Mouse (Mus musculus) naive thymus-derived CD4-positive, alpha-beta T cell, adult 2 months (primary cell): ENCODE results near the gene Slc43a3.

Experiments used
- DNase-seq: peaks from one replicate; pipeline ENCODE4 v3.0.0-alpha.2; 2011; ENCODE audit warnings: low read depth

Slc43a3 gene

DNA sequence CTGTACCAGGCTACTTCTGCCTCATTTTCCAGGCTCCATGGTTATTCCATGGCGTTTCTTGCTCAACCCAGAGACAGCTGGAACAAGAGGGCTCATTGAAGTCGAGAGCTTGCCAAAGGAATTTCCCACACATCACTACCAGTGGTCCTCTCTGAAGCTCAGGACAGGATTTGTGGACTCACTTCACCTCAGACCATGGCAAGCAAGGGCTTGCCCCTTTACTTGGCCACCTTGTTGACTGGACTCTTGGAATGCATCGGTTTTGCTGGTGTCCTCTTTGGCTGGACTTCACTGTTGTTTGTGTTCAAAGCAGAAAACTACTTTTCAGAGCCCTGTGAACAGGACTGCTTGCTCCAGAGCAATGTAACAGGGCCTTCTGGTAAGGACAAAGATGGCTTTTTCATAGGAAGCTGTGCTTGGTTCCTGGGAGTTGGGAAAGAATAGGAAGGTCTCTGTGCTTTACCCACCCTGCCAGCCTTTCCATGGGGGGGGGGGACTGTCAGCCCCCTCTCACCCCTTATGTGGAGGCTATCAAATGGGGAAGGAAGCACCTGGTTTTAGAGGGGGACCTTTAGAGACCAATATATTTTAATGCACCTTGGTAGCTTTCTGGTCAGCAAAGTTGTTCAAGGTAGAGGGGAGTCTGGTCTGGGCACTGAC, 1.2 kb downstream of the Slc43a3 start:
- peak; percentile 13 for DNase-seq

DNA sequence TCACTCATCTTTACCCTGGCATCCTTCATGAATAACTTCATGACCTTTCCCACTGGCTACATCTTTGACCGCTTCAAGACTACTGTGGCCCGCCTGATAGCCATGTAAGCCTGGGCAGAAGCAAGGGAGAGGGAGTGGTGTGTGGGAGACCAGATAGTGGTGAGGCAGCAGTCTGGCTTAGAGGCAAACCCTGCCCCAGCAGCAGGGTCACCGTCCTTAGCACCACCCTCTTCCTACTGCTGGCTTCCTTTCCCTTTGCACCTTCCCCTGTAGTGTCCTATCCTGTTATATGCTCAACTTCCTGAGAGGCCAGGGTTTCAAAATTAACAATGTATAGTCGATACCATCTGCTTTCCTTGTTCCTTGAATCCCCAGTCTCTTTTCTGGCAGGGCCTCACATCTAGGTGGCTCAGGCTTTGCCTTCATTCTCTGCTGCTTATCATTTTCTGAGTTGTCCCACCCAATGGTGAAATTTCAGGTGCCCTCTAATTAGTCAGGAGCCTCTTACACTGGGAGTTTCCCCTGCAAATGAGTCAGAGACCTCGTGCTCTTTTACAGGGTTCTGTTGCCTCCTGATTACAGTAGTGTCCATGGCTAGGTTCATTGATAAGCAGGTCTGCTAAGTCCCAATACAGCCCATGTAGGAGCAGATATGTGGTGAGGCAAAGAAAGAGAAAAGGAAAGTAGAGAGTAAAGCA, 2.0 kb downstream of the Slc43a3 start:
- DNase-seq: peak; percentile 18

- DNase-seq: no peak
Observed at GRCm38 (mm10) chr2:84939306-84939705, 2.9 kb downstream of the Slc43a3 start.

GRCm38 (mm10) chr2:84939711-84940110, 3.3 kb downstream of the Slc43a3 start:
- DNase-seq: no peak

- DNase-seq: no peak
Observed at GRCm38 (mm10) chr2:84941332-84941731, 5.0 kb downstream of the Slc43a3 start.

GRCm38 (mm10) chr2:84941795-84942194, 5.4 kb downstream of the Slc43a3 start:
- DNase-seq: no peak

GRCm38 (mm10) chr2:84947154-84947771, 10.9 kb downstream of the Slc43a3 start:
- no peak for DNase-seq

DNA sequence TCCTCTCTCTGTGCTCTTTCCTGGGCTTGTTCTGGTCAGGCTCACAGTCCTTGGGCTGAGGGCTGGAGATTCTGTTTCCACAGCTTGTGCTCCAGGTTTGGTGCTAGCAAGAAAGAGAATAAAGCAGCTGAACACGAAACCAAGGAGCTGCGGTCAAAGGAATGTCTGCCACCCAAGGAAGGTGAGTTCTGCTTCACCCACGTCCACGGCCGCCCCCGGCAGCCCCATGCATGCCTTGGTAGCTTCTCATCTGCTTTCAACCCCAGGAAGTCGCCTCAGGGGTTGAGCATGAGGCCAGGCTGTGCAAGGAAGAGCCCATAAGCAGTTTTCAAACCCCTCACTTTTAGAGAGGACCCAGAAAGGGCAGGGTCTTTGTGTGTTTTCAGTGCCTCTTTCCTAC, 11.9 kb downstream of the Slc43a3 start:
- DNase-seq: no peak

DNA sequence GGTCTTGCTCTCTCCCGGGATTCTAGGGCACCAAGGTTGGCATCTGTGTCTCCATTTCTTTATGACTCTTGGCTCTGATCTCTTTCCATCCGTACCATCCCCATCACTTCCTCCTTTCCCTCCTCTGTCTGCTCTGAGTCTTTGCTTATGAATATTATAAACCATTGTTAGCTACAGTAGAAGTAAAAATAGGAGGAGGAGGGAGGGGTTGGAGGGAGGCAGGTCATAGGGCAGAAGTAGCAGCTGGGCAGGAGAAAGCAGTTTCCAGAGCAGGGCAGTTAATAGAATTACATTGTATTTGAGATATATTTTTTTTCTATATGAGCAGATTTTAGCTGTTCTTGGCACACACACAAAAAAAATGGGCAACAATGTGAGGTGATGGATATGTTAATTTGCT, 12.3 kb downstream of the Slc43a3 start:
- no peak for DNase-seq

- no peak for DNase-seq
Observed at GRCm38 (mm10) chr2:84951027-84951426, 14.6 kb downstream of the Slc43a3 start.

DNA sequence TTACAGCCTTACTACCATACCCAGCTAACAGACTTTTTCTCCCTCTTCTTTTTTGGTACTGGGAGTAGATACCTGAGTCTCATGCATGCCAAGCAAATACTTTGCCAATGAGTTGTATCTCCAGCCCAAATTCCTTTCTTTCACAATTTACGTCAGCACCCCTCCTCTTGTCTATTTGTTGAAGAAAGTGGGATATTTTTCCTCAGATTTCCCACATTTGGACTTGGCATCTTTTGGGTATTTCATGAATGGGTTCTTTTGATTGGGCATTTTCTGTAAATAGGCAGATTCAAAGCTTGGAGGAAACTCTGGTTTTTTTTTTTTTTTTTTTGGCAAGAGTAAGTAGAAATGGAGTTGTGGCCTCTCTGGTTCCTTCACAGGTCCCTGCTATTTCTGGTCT, 15.9 kb downstream of the Slc43a3 start:
- DNase-seq: no peak

DNA sequence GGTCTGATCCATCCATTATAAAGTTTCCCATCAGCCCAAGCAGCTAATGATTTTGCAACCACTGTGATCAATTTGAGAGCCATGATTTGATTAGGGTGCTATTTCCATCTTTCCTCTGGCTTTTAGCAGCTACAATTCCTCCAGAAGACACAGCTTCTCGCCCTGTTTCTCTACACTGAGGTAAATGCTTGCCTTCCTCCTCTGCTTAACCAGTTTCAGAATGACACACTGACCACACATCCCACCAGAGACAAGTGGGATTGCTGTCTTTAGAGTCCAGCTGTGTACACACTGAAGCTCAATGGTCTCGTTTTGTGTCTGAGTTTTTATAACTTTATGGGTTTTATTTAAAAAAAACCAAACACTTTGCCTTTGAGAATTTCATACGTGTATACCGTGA, 16.3 kb downstream of the Slc43a3 start:
- DNase-seq: no peak

GRCm38 (mm10) chr2:84955435-84955834, 19.1 kb downstream of the Slc43a3 start:
- DNase-seq: no peak

GRCm38 (mm10) chr2:84956274-84956673, 19.9 kb downstream of the Slc43a3 start:
- peak; percentile 45 for DNase-seq

DNA sequence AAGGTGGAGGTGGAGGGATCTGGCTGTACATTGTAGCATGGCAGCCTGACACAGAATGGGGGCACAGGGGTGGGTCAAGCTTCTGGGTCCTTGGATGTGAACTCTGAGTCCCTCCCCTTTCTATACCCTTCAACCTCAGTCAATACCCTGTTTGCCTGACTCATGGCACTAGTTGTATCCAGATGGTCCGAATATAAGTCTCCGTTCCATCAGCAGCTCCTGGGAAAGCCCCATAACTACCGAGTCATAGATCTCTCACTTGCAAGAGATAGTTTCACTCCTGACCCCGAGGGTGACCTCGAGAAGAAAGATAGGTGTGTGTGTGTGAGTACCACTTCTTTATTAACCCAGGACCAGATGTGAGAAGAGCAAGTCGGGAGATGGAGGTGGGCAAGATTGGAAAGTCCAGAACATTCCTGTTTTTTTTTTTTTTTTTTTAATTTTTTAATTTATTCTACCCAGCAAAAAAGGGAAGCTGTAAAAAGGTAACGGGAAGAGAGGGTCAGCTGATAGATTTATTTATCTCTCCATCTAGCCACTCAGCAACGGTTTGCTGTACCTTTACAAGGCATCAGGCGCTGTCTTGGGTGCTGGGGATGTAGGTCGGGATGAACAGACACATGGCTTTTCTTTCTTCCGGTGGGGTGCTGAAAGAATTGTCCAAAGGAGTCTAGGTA, 22.3 kb downstream of the Slc43a3 start:
- no peak for DNase-seq

GRCm38 (mm10) chr2:84961300-84961699, 24.9 kb downstream of the Slc43a3 start:
- no peak for DNase-seq

DNA sequence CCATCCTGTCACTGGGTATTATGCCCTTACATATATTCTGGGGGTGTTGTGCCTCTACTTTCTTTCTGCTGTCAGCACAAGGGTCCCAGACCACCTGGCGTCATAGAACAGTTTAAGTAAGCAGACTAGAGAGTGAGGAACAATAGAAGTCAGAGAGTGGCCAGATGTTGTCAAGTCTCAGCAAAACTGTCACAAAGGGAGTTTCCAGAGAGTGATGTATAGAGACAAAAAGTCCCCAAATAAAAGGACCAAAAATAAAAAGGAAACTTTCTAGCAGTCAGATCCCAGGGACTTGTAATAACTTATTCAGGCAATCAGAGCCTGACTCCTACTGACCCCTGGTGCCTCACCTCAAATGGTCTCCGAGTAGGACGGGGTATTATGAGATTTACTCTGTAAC, 25.5 kb downstream of the Slc43a3 start:
- DNase-seq: no peak

DNA sequence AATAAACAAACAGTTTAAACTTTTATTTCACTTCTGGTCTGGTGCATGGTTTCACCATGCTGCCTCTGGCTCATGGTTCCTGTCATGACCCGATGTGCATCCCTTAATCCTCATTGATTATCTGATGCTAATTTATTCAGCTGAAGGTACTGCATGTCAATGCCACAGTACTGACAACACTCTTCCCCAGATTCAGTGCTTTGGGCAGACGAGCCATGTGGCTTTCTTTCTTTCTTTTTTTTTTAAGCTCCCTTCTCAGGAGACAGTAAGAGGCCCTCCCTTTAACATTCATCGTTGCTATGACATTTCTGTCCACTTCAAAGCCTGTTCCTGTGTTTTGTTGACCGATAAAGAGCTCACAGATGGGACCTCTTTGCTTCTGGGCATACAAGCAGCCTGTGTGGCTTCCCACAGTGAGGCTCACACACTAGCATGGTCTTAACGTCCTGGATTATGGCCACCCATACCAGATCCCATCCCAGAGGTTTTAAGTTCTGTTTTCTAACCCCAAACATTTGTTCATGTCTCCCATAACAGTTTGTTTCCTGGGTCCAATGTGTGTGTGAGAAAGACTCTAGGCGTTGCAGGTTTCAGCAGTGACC, 26.6 kb downstream of the Slc43a3 start:
- DNase-seq: no peak

DNA sequence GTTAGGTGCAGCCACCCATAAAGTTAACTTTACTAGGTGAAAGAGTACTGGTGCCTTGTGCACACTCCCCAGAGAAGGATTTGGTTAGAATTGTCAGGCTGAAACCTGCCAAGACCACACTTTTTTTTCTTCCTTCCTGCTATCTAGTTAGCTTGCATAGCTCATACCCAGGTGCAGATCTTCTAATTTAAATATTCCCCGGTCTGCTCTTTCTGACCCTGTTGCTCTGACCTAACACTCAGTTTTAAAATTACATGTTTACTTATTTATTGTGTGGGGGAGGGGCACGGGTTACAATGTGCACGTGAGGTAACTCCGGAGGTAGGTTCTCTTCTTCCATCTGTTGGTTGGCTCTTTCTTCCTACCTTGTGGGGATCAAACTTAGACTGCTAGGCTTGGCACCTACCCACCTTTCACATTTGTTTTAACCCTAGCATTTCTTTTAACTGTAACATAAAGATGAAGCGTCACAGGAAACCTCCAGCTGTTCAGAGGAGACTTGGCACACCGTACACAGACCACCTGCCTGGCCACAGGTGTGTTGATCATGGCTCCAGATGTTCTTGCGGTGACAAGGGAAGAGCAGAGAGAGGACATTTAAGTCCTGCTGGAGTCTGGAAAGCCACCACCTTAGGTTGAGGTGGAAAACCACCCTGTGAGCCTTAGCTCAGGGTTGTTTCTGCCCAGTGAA, 27.9 kb downstream of the Slc43a3 start:
- DNase-seq: no peak

DNA sequence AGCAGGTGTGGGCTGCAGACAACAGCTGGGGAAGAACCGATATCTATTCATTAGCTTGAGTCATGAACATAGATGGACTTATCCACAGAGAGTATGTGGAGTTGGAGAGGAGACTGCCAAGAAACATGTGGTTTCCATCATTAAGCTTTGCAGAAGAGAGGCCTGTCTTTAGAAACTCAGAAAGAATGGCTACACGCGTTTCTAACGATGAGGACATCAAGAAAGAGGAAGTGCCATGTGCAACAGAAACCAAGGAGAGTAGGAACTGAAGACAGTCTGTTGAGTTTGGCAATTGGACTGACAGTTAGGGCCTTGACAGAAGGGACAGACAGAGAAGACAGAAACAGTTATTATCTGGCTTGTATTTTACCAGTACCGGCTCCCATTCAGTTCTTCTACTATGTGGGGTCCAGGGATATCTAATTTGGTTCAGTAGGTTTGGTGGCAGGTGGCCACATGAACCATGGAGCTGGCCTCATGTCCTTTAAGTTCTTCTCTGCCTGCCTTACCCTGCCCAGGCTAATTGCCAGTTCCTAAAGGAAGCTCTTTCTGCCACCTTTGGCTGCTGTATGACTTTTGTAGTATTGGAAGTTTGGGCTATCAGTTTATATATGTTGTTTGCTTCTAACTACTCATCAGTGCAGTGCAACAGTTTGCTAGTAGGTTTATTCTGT, 31.1 kb downstream of the Slc43a3 start:
- no peak for DNase-seq

GRCm38 (mm10) chr2:84975580-84975979, 39.2 kb downstream of the Slc43a3 start:
- no peak for DNase-seq
